32 mouse cellular contexts compared by ENCODE assay signal in the genomic region with DNA sequence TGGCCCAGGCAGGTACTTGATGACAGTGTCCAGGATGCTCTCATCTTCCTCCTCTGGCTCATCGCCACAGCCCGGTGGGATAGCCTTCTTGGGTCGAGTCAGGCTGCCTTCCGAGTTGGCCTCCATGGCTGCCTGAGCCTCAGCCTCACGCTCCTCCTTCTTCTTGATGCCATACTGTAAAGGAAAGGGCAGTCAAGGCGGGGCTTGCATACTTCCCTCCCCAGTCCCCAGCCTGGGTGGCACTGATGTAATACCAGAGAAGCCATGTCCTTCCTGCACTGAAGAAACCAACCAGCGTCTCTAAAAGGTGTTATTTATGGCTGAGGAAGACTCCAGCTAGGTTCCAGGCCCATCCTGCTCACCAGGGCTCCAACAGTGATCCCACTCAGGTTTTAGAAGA. TPM values are rescaled to one million over a fixed set of nuclear protein-coding genes. Genes with fewer than 3 reads are reported as not detected.
DNase-seq lines count a peak whose midpoint lies in the region; ATAC-seq lines count a peak whose summit lies in the region.
"Had no signal": no experiment of that assay in that cellular context is flagged by ENCODE, and none has a peak within 500 bp of the region (broad histone marks: within the 10 kb centered on the region; RNA-seq: fewer than 3 reads in every experiment).

No protein-coding gene starts in this region.

- no peak for DNase-seq in limb, embryonic 10.5 days (ENCODE audit: low spot score)
- peak; percentile 45 for DNase-seq in 416B (ENCODE audit: low read depth)
- DNase-seq in frontal cortex, adult 2 months (ENCODE audit: extremely low spot score in 1 of 2, low spot score in 1 of 2) = no peak
- DNase-seq in right cerebral cortex, adult 2 months (ENCODE audit: low spot score in 2 of 2) = no peak
- DNase-seq: adrenal gland, postnatal 14 days; cerebellum, adult 8-10 months; heart, postnatal 10 days; kidney, adult 18-20 months; kidney, postnatal 36 days; lung, postnatal 36 days; midbrain, embryonic 14.5 days; right cerebral cortex, postnatal 25 days; spleen, adult 18-20 months; thymus, postnatal 4 days had no signal

- peak overlapping the region; percentile 17; the same call in 1 of the 2 replicates for H3K27ac ChIP-seq in limb, embryonic 12.5 days
- H3K27ac ChIP-seq in limb, embryonic 10.5 days = no peak overlapping the region
- no peak overlapping the region for H3K27ac ChIP-seq in stomach, embryonic 16.5 days (ENCODE audit: low read length)
- H3K27ac ChIP-seq: embryonic facial prominence, embryonic 13.5 days; forebrain, embryonic 10.5 days; heart, embryonic 13.5 days; hindbrain, embryonic 14.5 days; left cerebral cortex, adult 2 months; limb, embryonic 15.5 days; liver, embryonic 14.5 days had no signal

- no peak overlapping the region for H3K4me2 ChIP-seq in limb, embryonic 12.5 days
- H3K4me2 ChIP-seq in stomach, embryonic 16.5 days (ENCODE audit: low read depth, low read length) = no peak overlapping the region
- H3K4me2 ChIP-seq: embryonic facial prominence, embryonic 13.5 days; heart, embryonic 13.5 days; hindbrain, embryonic 14.5 days; limb, embryonic 15.5 days had no signal

- no peaks in the 10 kb centered on the region for H3K27me3 ChIP-seq in limb, embryonic 12.5 days
- H3K27me3 ChIP-seq in limb, embryonic 10.5 days (ENCODE audit: low read depth, poor library complexity, severe bottlenecking) = no peaks in the 10 kb centered on the region
- no peaks in the 10 kb centered on the region for H3K27me3 ChIP-seq in stomach, embryonic 16.5 days (ENCODE audit: control insufficient read depth, insufficient read depth, low read length)
- H3K27me3 ChIP-seq: embryonic facial prominence, embryonic 13.5 days; heart, embryonic 13.5 days; limb, embryonic 15.5 days had no signal

- WGBS in limb, embryonic 12.5 days = 80% methylated on average over 7 of the region's 7 CpGs
- 81% methylated on average over 7 of the region's 7 CpGs for WGBS in limb, embryonic 10.5 days
- WGBS in stomach, embryonic 16.5 days = 73% methylated on average over 7 of the region's 7 CpGs

- no peak overlapping the region for H3K9ac ChIP-seq in limb, embryonic 12.5 days (replicated peaks)
- H3K9ac ChIP-seq in stomach, embryonic 16.5 days (ENCODE audit: low read length) = no peak overlapping the region
- H3K9ac ChIP-seq: embryonic facial prominence, embryonic 13.5 days; heart, embryonic 13.5 days; hindbrain, embryonic 14.5 days; limb, embryonic 15.5 days; liver, embryonic 14.5 days had no signal

- no peaks in the 10 kb centered on the region for H3K36me3 ChIP-seq in limb, embryonic 12.5 days
- no peaks in the 10 kb centered on the region for H3K36me3 ChIP-seq in limb, embryonic 10.5 days
- H3K36me3 ChIP-seq in stomach, embryonic 16.5 days (ENCODE audit: control insufficient read depth, insufficient read depth, low read length) = no peaks in the 10 kb centered on the region
- H3K36me3 ChIP-seq: embryonic facial prominence, embryonic 13.5 days; forebrain, embryonic 10.5 days; heart, embryonic 13.5 days; limb, embryonic 15.5 days had no signal

- H3K4me3 ChIP-seq in limb, embryonic 12.5 days (replicated peaks) = no peak overlapping the region
- H3K4me3 ChIP-seq in limb, embryonic 10.5 days = no peak overlapping the region
- no peak overlapping the region for H3K4me3 ChIP-seq in stomach, embryonic 16.5 days (replicated peaks; ENCODE audit: low read length)
- H3K4me3 ChIP-seq: embryonic facial prominence, embryonic 13.5 days; forebrain, embryonic 10.5 days; heart, embryonic 13.5 days; layer of hippocampus, adult 2 months; left cerebral cortex, adult 2 months; limb, embryonic 15.5 days had no signal

- no peak for ATAC-seq in limb, embryonic 12.5 days (ENCODE audit: insufficient number of reproducible peaks, insufficient read depth, low FRiP score, low TSS enrichment, low read depth)
- 0 out of 2 replicates have a peak, but pooled peaks have one; percentile 5 for ATAC-seq in common myeloid progenitor, adult 5-6 weeks (replicated peaks; ENCODE audit: low read depth, poor library complexity, severe bottlenecking)
- peak; percentile 4; the same call in 1 of the 2 replicates for ATAC-seq in stomach, embryonic 16.5 days (ENCODE audit: insufficient read depth, low FRiP score)
- ATAC-seq: forebrain, embryonic 16.5 days; Patski had no signal

- H3K9me3 ChIP-seq in limb, embryonic 12.5 days = no peaks in the 10 kb centered on the region
- no peaks in the 10 kb centered on the region for H3K9me3 ChIP-seq in limb, embryonic 10.5 days (replicated peaks)
- H3K9me3 ChIP-seq in stomach, embryonic 16.5 days (replicated peaks; ENCODE audit: control insufficient read depth, low read length) = no peaks in the 10 kb centered on the region
- H3K9me3 ChIP-seq: embryonic facial prominence, embryonic 13.5 days; forebrain, embryonic 10.5 days; heart, embryonic 13.5 days; limb, embryonic 15.5 days had no signal

- H3K4me1 ChIP-seq in limb, embryonic 12.5 days (replicated peaks) = peaks cover 19% of the 10 kb centered on the region
- H3K4me1 ChIP-seq in limb, embryonic 10.5 days = peaks cover 16% of the 10 kb centered on the region
- H3K4me1 ChIP-seq in stomach, embryonic 16.5 days (ENCODE audit: control insufficient read depth, insufficient read depth, low read length) = no peaks in the 10 kb centered on the region
- H3K4me1 ChIP-seq: heart, embryonic 13.5 days; limb, embryonic 15.5 days had no signal

RNA-seq across cellular contexts. Expression of a gene that starts 29.7 kb away (rescaled TPM):
- 0.33 and 0.46 TPM in 2 replicates for polyA plus RNA-seq in limb, embryonic 12.5 days (2016; fragmentation: Nextera tagmentation; extraction: Ambion mirVana)
- 0.14 and 0.30 TPM in 2 replicates for polyA plus RNA-seq in limb, embryonic 10.5 days (2016; fragmentation: Nextera tagmentation; extraction: Ambion mirVana)
- total RNA-seq in common myeloid progenitor, adult 5-6 weeks (2017) = 0.27 TPM in 1 of 2 replicates, not detected in the other
- polyA plus RNA-seq in stomach, embryonic 16.5 days (2015; fragmentation: Nextera tagmentation; extraction: Ambion mirVana) = 2.9 and 3.4 TPM in 2 replicates
- 398 and 463 TPM in 2 replicates for polyA plus RNA-seq in frontal cortex, adult 2 months (2012; rRNA removed)
- total RNA-seq: gastrocnemius, adult 8-10 months; hematopoietic stem cell, adult 5-6 weeks; MEL; monocyte, adult 5-6 weeks had no signal
- polyA plus RNA-seq: C2C12; liver, embryonic 14.5 days; Patski had no signal

RNA-seq across cellular contexts. Expression of a gene that starts 59.1 kb away (rescaled TPM):
- 30.5 and 32.1 TPM in 2 replicates for polyA plus RNA-seq in limb, embryonic 12.5 days (2016; fragmentation: Nextera tagmentation; extraction: Ambion mirVana)
- polyA plus RNA-seq in limb, embryonic 10.5 days (2016; fragmentation: Nextera tagmentation; extraction: Ambion mirVana) = 24.1 and 27.1 TPM in 2 replicates
- 13.0 and 16.1 TPM in 2 replicates for total RNA-seq in common myeloid progenitor, adult 5-6 weeks (2017)
- 16.2 and 19.1 TPM in 2 replicates for polyA plus RNA-seq in stomach, embryonic 16.5 days (2015; fragmentation: Nextera tagmentation; extraction: Ambion mirVana)
- 19.0 and 20.3 TPM in 2 replicates for polyA plus RNA-seq in frontal cortex, adult 2 months (2012; rRNA removed)

Comparison
In these comparisons a context has a peak if more than half of its experiments do, and no peak if none do; other contexts are left out.
1. RNA of a gene that starts 29.7 kb away (polyA plus RNA-seq): 398 to 463 TPM in frontal cortex, adult 2 months; 2.9 to 3.4 TPM in stomach, embryonic 16.5 days, 0.33 to 0.46 TPM in limb, embryonic 12.5 days and 0.14 to 0.30 TPM in limb, embryonic 10.5 days; every median in the first group is over 10 times any median in the second.